Mouse (Mus musculus) CD4-positive, CD25-positive, alpha-beta regulatory T cell, adult 9 weeks (primary cell): ENCODE data around the gene Polr3c. TPM values are rescaled to one million over a fixed set of nuclear protein-coding genes. Genes with fewer than 3 reads are reported as not detected.

Experiments
- polyA plus RNA-seq: library from polyadenylated mRNA; unstranded; fragments of 100-300 nt; shearing (Covaris generic); gene quantifications from one replicate; pipeline ENCODE4 v1.2.1, GENCODE M21; 2017

The Polr3c gene
- 83.3 TPM for polyA plus RNA-seq

DNA sequence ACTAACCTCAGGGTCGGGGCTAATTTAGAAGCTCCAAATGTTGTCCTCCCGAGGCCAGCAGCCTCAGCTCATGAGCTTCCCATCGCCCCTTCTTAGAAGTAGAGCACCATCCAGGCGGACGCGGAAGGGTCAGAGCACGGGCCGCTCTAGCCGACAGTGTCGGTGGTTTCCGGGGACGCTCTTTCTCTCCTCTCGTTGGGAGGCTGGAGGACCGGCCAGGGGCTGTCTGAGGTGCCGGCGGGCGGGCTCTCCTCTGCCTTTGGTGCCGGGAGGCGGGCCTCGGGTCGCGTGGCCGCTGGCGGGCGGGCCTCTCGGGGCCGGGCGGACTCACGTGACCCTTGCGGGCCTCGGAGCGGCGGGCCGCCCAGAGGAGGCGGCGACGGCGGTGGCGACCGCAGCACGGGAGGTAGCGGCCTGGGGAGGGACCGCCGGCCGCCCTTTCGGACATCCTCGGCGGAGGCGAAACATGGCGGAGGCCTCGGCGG, at the start of gene Polr3c, which contains the start of gene Rnf115:
Polr3c (minus strand) TSS at position 286 of the 485 bp plus-strand sequence.
Rnf115 (plus strand) TSS at position 322 of the 485 bp plus-strand sequence.

DNA sequence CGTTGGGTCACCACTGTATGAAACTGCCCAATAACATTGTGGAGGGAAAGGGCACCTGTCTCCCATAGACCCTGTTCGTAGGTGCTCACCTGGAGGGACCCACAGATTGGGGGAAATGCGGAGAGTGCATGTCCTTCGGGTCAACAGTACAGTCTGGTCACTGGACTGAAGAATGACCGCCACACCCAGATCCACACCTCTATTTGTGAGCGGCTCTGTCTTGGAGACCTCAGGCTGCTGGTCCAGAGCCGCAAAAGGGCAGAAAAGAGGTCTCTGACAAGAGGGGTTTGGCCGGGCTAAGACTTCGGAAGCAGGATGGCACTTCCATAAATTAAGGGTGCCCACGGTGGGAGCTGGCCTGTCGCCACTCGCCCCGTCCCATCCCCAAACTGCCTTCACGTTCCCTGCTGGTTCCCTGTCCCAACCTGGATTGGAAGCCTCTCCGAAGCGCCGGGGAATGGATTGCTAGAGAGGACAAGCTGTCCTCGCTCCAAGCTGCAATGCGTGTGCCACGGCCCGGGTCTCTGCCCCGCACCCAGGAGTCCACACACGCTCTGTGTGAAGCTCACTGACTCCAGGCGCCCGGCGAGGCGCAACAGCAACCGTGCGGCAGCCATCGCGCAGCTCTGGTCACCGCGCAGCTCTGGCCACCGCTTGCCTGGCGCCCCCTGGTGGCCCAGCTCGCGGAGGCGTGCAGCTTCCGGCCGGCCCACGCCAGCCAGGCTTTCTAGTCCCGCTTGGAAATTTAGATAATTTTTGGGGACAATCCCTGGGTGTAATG, 19.3 kb downstream of the Polr3c start, which contains the start of gene Nudt17:
Nudt17 (minus strand) TSS at position 660 of the 781 bp plus-strand sequence.

DNA sequence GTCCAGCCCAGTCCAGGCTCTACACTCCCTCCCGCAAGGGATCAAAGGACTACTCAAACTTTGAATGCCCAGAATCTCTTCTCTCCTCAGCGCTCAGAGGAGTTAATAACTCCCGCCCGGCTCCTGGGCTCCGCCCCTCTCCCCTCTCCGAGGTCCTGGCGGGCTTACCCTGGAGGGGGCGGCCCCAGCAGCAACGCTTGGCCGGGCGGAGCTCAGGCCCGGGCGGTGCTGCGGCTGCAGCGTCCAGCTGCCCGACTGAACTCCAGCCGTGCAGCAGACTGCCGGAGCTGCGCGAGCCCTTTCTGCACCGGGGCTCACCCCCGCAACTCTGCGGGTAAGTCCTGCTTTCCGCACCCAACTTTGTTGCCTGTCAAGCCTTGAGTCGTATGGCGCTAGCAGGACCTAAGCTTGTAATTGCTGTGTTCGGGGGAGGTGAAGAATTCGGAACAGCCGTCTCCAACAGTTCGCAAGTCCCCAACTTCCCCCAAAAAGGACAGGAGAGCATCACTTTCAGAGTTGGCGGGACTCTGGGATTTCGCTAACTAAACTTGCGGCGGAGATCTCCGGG, 31.1 kb downstream of the Polr3c start, which contains the start of gene Pias3:
Pias3 (plus strand) TSS at position 187 of the 568 bp plus-strand sequence.

DNA sequence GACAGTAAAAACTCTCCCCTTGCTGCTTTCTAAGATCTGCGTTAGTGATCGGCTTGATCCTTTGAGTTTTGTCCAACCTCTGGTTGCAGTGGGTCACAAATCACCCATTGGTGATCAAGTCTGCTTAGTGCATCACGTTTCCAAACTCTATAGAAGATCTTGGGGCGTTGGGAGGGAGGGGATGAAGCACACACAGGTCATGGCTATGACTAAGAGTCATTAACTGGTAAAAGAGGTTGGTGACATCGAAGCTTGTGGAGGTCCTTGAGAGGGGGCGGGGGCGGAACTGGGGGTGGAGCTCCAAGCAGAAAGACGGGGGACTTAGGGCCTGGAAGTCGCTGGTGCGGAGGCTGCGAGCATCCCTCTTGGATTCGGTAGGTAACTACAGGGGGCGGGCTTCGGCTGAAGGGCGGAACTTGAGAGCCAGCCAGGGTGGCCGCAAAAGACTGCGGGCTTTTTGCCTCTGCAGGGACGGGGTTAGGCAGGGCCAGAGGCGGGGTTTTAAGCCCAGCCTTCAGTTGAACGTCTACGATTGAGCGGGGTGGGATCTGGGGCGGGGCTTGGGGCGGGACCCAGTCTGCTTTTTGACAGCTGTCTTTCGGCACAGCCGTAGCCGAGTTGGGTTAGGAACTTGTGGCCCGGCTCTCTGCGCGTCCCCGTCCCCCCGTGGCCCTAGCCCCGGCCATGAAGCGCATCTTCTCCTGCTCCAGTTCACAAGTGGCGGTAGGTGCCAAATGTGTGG, 57.5 kb downstream of the Polr3c start, which contains the start of gene Ankrd35:
Ankrd35 (plus strand) TSS at position 405 of the 742 bp plus-strand sequence.

Other genes starting within 250 kb of the Polr3c start
- not detected for gene Hfe2, start 202.5 kb downstream of the Polr3c start, polyA plus RNA-seq
- gene Txnip, start 169.7 kb downstream of the Polr3c start, polyA plus RNA-seq: 1,390 TPM
- gene Gm16253, start 150.6 kb downstream of the Polr3c start, polyA plus RNA-seq: 1.1 TPM
- 37.8 TPM for gene Polr3gl, start 133.4 kb downstream of the Polr3c start, polyA plus RNA-seq
- gene Ankrd34a, start 131.0 kb downstream of the Polr3c start, polyA plus RNA-seq: not detected
- gene Lix1l, start 126.5 kb downstream of the Polr3c start, polyA plus RNA-seq: 0.74 TPM
- gene Rbm8a, start 97.7 kb downstream of the Polr3c start, polyA plus RNA-seq: 331 TPM
- gene Pex11b, start 92.3 kb downstream of the Polr3c start, polyA plus RNA-seq: 92.9 TPM
- 0.12 TPM for gene Gm42957, start 92.2 kb downstream of the Polr3c start, polyA plus RNA-seq
- gene Itga10, start 82.0 kb downstream of the Polr3c start, polyA plus RNA-seq: 0.19 TPM
- gene Ankrd35, start 57.5 kb downstream of the Polr3c start, polyA plus RNA-seq: 0.19 TPM
- gene Pias3, start 31.2 kb downstream of the Polr3c start, polyA plus RNA-seq: 24.3 TPM
- gene Nudt17, start 19.1 kb downstream of the Polr3c start, polyA plus RNA-seq: 1.2 TPM
- 26.3 TPM for gene Rnf115, start within 50 bp of the Polr3c start, polyA plus RNA-seq
- gene Pdzk1, start 101.7 kb upstream of the Polr3c start, polyA plus RNA-seq: not detected
- gene Cd160, start 101.7 kb upstream of the Polr3c start, polyA plus RNA-seq: 40.3 TPM
- gene Gja5, start 177.1 kb upstream of the Polr3c start, polyA plus RNA-seq: 0.20 TPM
- 35.6 TPM for gene Gpr89, start 177.7 kb upstream of the Polr3c start, polyA plus RNA-seq
- gene Gja8, start 198.4 kb upstream of the Polr3c start, polyA plus RNA-seq: 0.04 TPM